Mouse (Mus musculus) testis, adult 10 weeks (tissue): ENCODE results near the gene Krtap9-3. TPM values are rescaled to one million over a fixed set of nuclear protein-coding genes. Genes with fewer than 3 reads are reported as not detected.

Source experiments
- polyA plus RNA-seq: library from polyadenylated mRNA; stranded (reverse); fragments of 350-450 nt; fragmentation: Illumina TruSeq; extraction: RNeasy Lipid Tissue Mini Kit (QIAGEN cat#74804); gene quantifications from one replicate; pipeline ENCODE4 v1.2.3, GENCODE M21; 2014; ENCODE audit warnings: low read depth, low replicate concordance

Krtap9-3 gene
- not detected for polyA plus RNA-seq

DNA sequence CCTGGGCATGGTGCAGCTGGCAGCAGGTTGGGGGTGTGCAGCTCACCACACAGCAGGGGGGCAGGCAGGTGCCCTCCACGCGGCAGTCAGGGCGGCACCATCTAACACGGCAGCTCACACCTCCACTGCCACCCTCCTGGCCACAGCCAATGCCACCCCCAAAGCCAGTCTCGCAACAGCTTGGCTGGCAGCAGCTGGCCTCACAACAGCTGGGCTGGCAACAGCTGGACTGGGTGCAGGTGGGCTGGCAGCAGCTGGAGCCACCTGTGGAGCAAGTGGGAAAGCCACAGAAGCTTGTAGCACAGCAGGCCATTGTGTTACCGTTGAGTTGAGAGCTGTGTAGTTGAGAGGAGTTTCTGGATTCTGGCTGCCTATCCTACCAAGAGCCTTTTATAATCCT lies at the start of gene Krtap9-3:
Gene Krtap9-3, minus strand, starts transcription at position 364 of the 400 bp plus-strand sequence.

GRCm38 (mm10) chr11:99643635-99644139 lies 45.8 kb upstream of the Krtap9-3 start, which contains the start of gene Krtap4-7:
TSS of gene Krtap4-7 (minus strand) at chr11:99644089.

GRCm38 (mm10) chr11:99634653-99635134 lies 36.8 kb upstream of the Krtap9-3 start, which contains the start of gene Krtap4-2:
TSS of gene Krtap4-2 (minus strand) at chr11:99635084.

DNA sequence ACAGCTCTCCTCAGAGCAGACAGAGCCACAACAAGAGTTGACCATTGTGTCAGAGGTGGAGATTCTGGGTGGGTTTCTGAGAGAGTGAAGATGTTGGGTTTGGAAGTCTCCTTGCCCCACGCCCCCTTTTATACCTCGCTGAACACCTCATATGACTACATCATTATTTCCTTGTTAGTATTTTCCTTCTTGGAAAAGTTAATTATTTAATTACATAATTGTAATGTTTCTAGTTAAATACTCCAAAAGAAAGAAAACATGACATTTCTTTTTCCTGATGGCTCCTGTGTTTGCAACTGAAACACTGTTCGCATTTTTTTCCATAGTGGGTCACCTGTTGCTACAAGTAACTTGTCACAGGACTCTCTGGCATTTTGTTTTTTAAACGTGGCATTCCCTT lies 30.2 kb upstream of the Krtap9-3 start, which contains the start of gene Krtap4-1:
Gene Krtap4-1, minus strand, starts transcription at position 101 of the 400 bp plus-strand sequence.

DNA sequence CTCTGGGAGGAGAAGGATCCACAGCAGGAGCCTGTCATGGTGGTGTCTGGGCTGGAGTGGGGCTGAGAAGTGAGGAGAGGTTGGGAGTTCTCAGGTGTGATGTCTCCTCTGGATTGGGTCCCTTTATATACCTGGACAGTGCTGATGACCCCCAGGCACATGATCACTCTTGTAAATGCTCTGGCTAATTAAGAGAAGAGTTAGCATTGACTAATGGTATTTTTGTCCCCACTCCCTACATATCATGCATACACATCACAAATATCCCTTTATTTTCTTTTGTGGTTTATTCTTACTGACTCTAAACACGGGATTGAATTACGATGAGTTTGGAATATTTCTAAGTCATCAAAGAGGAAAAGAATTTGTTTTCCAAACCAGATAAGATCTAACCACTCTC lies 22.4 kb upstream of the Krtap9-3 start, which contains the start of gene Gm11562:
Gene Gm11562, minus strand, starts transcription at position 101 of the 400 bp plus-strand sequence.

DNA sequence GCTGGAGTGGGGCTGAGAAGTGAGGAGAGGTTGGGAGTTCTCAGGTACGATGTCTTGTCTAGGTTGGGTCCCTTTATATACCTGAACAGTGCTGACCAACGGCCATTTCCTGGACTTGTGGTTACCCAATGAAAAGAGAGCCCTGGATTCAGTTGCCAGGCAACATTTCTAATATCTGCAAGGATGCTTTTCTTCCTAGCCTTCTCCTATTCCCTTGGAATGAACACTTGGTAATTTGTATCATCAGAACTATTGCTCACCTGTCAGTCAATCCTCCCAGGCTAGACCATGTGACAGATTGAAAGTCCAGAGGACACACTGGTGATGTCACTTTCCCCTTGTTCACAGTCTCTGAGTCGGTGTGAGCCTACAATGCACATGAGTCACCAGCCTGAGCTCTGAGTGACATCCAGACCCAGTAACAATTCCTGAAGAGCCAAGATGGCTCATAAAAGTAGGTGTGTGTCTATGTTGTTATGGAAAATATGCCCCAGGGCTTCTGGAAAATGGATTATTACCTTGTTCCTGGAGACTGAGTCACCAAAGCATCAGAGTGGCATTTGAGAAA lies 17.0 kb upstream of the Krtap9-3 start, which contains the start of gene Krtap2-4:
Gene Krtap2-4, minus strand, starts transcription at position 51 of the 568 bp plus-strand sequence.

DNA sequence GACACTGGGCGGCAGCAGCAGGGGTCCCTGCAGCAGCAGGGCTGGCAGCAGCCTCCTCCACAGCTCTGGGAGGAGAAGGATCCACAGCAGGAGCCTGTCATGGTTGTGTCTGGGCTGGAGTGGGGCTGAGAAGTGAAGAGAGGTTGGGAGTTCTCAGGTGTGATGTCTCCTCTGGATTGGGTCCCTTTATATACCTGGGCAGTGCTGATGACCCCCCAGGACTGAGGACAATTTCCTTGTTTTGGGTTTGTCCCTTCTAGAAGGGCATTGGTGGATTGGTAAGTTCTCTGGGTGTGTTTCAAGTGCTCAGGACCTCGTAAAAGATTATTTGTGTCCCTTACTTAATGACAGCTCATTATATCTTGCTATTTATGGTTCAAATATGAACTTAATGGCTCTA lies 12.2 kb upstream of the Krtap9-3 start, which contains the start of gene Gm11937:
Gene Gm11937, minus strand, starts transcription at position 101 of the 400 bp plus-strand sequence.

DNA sequence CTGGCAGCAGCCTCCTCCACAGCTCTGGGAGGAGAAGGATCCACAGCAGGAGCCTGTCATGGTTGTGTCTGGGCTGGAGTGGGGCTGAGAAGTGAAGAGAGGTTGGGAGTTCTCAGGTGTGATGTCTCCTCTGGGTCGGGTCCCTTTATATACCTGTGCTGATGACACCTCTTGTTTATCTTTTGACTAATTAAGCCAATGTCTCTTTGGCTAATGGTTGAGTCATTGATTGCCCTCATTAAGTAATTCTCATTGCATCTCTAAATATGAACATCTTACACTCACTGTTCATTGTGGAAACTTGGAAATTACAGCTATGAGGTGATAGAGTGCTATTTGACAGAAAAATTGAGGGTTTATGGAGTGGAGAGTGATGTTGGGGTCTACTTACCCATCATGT lies 5.3 kb upstream of the Krtap9-3 start, which contains the start of gene Gm11938:
Gene Gm11938, minus strand, starts transcription at position 101 of the 400 bp plus-strand sequence.

GRCm38 (mm10) chr11:99590981-99591380 lies 6.9 kb downstream of the Krtap9-3 start, which contains the start of gene Krtap1-3:
TSS of gene Krtap1-3 (minus strand) at chr11:99591339.

DNA sequence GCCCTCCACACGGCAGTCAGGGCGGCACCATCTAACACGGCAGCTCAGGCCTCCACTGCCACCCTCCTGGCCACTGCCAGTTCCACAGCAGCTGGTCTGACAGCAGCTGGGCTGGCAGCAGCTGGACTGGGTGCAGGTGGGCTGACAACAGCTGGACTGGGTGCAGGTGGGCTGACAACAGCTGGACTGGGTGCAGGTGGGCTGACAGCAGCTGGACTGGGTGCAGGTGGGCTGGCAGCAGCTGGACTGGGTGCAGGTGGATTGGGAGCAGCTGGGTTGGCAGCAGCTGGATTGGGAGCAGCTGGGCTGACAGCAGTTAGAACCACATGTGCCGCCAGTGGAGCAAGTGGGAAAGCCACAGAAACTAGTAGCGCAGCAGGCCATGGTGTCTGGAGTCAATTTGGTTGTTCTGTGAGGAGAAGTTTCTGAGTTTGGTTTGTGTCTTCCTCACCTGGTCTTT lies 14.6 kb downstream of the Krtap9-3 start, which contains the start of gene Krtap1-4:
Gene Krtap1-4, minus strand, starts transcription at position 410 of the 460 bp plus-strand sequence.

DNA sequence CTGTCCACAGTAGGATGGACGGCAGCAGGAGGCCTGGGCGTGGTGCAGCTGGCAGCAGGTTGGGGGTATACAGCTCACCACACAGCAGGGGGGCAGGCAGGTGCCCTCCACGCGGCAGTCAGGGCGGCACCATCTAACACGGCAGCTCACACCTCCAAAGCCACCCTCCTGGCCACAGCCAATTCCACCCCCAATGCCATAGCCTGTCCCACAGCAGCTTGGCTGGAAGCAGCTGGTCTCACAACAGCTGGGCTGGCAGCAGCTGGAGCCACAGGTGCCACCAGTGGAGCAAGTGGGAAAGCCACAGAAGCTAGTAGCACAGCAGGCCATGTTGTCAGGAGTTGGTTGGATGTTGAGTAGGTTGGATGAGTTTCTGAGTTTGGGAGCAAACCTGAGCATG lies 17.3 kb downstream of the Krtap9-3 start, which contains the start of gene Krtap1-5:
Gene Krtap1-5, minus strand, starts transcription at position 381 of the 400 bp plus-strand sequence.

DNA sequence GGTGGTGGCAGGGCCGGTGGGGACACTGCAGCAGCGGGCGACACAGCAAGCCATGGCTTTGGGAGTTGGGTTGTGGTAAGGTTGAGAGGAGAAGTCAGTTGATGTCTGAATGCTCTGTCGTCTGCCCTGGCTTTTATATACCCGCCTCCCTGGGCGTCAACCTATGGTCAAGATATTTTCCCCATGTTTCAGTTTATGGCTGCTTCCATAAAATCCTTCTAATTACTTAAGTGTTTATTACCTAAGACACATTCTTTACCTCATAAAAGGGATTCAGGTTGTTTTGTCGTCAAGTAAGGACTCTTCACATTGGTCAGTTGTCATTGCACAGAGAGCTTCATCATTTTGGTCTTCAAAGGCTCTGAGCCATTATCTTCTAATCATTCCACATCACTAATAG lies 31.4 kb downstream of the Krtap9-3 start, which contains the start of gene Krtap3-1:
Gene Krtap3-1, minus strand, starts transcription at position 101 of the 400 bp plus-strand sequence.

GRCm38 (mm10) chr11:99559366-99559765 lies 38.5 kb downstream of the Krtap9-3 start, which contains the start of gene Gm11939:
TSS of gene Gm11939 (minus strand) at chr11:99559466.

DNA sequence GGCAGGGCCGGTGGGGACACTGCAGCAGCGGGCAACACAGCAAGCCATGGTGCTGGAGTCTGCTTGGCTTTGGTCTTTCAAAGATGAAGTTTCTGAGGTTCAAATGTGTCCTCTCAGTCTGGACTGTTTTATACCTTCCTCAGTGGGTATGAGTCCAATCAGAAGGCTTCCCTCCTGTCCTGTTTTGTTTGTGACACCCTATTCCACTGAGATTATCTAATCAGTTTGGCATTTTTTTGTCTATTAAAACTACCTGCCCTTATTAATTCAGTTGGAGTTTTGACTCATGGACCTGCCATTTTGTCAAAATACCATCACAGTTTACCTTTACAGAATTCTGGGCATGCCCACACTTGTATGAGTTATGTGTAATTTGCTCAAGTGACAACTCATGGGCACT lies 41.2 kb downstream of the Krtap9-3 start, which contains the start of gene Krtap3-2:
Gene Krtap3-2, minus strand, starts transcription at position 101 of the 400 bp plus-strand sequence.

GRCm38 (mm10) chr11:99550765-99551164 lies 47.1 kb downstream of the Krtap9-3 start, which contains the start of gene Krtap3-3:
TSS of gene Krtap3-3 (minus strand) at chr11:99550865.

Other genes with a start within 250 kb of the Krtap9-3 start
- not detected for gene Krt27, start 247.0 kb downstream of the Krtap9-3 start, polyA plus RNA-seq
- not detected for gene Krt28, start 223.2 kb downstream of the Krtap9-3 start, polyA plus RNA-seq
- 9.5 TPM for gene Krt10, start 208.7 kb downstream of the Krtap9-3 start, polyA plus RNA-seq
- not detected for gene Krt12, start 175.8 kb downstream of the Krtap9-3 start, polyA plus RNA-seq
- gene Krt20, start 160.0 kb downstream of the Krtap9-3 start, polyA plus RNA-seq = 0.31 TPM
- 0.35 TPM for gene Krt23, start 105.0 kb downstream of the Krtap9-3 start, polyA plus RNA-seq
- not detected for gene Krt39, start 76.8 kb downstream of the Krtap9-3 start, polyA plus RNA-seq
- gene Krt40, start 54.9 kb downstream of the Krtap9-3 start, polyA plus RNA-seq = not detected
- gene Krtap3-3, start 47.2 kb downstream of the Krtap9-3 start, polyA plus RNA-seq = not detected
- not detected for gene Krtap3-2, start 41.3 kb downstream of the Krtap9-3 start, polyA plus RNA-seq
- not detected for gene Gm11939, start 38.6 kb downstream of the Krtap9-3 start, polyA plus RNA-seq
- gene Krtap3-1, start 31.5 kb downstream of the Krtap9-3 start, polyA plus RNA-seq = not detected
- gene Krtap1-5, start 17.1 kb downstream of the Krtap9-3 start, polyA plus RNA-seq = not detected
- not detected for gene Krtap1-4, start 14.5 kb downstream of the Krtap9-3 start, polyA plus RNA-seq
- not detected for gene Krtap1-3, start 6.8 kb downstream of the Krtap9-3 start, polyA plus RNA-seq
- not detected for gene Gm11938, start 5.2 kb upstream of the Krtap9-3 start, polyA plus RNA-seq
- gene Gm11937, start 12.1 kb upstream of the Krtap9-3 start, polyA plus RNA-seq = not detected
- gene Krtap2-4, start 16.7 kb upstream of the Krtap9-3 start, polyA plus RNA-seq = not detected
- gene Gm11562, start 22.3 kb upstream of the Krtap9-3 start, polyA plus RNA-seq = not detected
- not detected for gene Krtap4-1, start 30.1 kb upstream of the Krtap9-3 start, polyA plus RNA-seq
- gene Krtap4-2, start 37.0 kb upstream of the Krtap9-3 start, polyA plus RNA-seq = not detected
- gene Krtap4-7, start 46.0 kb upstream of the Krtap9-3 start, polyA plus RNA-seq = not detected
- gene Gm11555, start 52.1 kb upstream of the Krtap9-3 start, polyA plus RNA-seq = not detected
- not detected for gene Gm11563, start 60.9 kb upstream of the Krtap9-3 start, polyA plus RNA-seq
- not detected for gene Krtap4-6, start 67.9 kb upstream of the Krtap9-3 start, polyA plus RNA-seq
- gene Gm14190, start 92.6 kb upstream of the Krtap9-3 start, polyA plus RNA-seq = not detected
- gene Gm14180, start 136.2 kb upstream of the Krtap9-3 start, polyA plus RNA-seq = not detected
- gene Gm11595, start 174.8 kb upstream of the Krtap9-3 start, polyA plus RNA-seq = not detected
- gene Krtap4-8, start 182.6 kb upstream of the Krtap9-3 start, polyA plus RNA-seq = not detected
- gene Krtap4-9, start 187.1 kb upstream of the Krtap9-3 start, polyA plus RNA-seq = not detected
- gene Gm11596, start 195.4 kb upstream of the Krtap9-3 start, polyA plus RNA-seq = not detected
- not detected for gene Gm11569, start 200.8 kb upstream of the Krtap9-3 start, polyA plus RNA-seq
- gene Gm11554, start 206.3 kb upstream of the Krtap9-3 start, polyA plus RNA-seq = not detected
- not detected for gene Krtap4-13, start 211.8 kb upstream of the Krtap9-3 start, polyA plus RNA-seq
- not detected for gene Gm11564, start 217.6 kb upstream of the Krtap9-3 start, polyA plus RNA-seq
- not detected for gene 2300003K06Rik, start 240.0 kb upstream of the Krtap9-3 start, polyA plus RNA-seq